Mouse (Mus musculus): ENCODE measurements around the gene Atp1a3.

Gene Atp1a3

GRCm38 (mm10) chr7:24964288-24964687, 41.5 kb downstream of the Atp1a3 start:
- no peak for DNase-seq (ENCODE audit: low read depth)

DNA sequence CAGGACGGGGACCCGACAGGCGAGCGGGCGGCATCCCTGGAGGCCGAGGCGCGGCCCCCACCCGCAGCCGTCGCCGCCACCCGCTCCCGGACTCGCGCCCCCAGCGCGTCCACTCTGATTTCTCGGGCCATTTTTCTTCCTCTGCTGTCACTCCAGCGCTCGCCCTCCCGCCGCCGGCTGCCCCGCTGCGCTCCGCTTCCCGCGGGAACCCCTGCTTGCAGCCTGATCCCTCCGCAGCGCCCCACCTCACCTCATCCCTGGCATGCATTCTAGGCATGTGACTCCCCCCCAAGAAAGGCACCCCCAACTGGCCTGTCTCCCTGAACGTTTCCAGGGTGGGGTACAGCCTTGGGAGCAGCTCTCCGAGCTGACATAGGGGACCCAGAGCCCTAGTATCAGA, 50.5 kb downstream of the Atp1a3 start:
- DNase-seq (ENCODE audit: low read depth): no peak

DNA sequence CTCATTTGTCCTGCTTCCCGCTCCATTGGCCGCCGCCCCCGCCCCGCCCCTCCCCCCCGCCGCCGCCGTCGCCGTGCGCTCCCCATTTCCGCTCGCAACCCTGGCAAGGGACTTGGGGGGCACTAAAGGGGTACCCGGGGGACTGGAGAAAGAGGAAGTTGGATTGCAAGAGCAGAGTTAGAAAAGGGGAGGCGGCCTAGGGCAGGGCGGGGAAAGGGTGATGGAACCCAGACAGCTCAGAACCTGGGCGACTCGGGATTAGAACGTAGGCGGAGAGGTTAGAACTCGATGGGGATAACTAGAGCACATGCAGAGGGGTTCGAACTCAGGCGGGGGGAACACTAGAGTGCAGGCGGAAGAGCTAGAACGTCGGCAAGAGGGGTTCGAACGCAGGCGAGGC, 51.3 kb downstream of the Atp1a3 start:
- DNase-seq (ENCODE audit: low read depth): no peak

GRCm38 (mm10) chr7:24953966-24954365, 51.8 kb downstream of the Atp1a3 start:
- no peak for DNase-seq (ENCODE audit: low read depth)

- DNase-seq (ENCODE audit: low read depth): peak; percentile 80
These were observed 55.7 kb downstream of the Atp1a3 start for GRCm38 (mm10) chr7:24949958-24950623.

GRCm38 (mm10) chr7:24948774-24949173, 57.0 kb downstream of the Atp1a3 start:
- no peak for DNase-seq (ENCODE audit: low read depth)

DNA sequence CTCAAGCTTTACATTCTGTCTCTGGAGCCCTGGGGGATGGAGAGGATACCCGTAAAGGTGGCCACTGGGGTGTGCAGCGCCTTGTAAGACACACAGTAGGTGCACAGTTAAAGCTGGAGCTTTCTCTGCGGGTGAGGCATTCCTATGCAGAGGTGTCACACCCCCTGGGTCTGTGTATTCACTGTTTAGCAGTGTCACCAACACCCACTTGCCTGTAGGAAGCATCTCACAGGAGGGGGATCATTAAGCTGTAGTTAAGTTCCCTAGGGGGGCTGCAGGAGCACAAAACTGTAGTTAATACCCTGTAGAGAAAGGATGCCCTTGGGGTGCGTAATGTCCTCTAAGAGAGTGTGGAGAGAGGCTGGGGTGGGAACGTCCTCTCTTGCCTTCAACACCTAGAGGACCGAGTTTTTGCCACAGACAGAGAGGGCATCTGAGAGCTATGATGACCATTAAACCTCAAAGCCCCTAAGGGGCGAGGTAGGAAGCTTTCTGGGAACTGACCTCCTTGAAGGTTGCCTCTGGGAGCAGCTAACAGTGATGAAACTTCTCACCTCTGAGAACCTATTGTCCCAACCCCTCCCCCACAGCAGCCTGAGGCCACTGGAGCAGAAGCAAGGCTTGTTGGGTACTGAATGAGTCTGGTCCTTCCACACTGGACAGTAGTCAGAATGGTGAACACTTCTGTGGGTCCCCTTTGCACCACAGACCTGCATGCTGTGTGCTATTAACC, 58.3 kb downstream of the Atp1a3 start:
- DNase-seq (ENCODE audit: low read depth): no peak

DNA sequence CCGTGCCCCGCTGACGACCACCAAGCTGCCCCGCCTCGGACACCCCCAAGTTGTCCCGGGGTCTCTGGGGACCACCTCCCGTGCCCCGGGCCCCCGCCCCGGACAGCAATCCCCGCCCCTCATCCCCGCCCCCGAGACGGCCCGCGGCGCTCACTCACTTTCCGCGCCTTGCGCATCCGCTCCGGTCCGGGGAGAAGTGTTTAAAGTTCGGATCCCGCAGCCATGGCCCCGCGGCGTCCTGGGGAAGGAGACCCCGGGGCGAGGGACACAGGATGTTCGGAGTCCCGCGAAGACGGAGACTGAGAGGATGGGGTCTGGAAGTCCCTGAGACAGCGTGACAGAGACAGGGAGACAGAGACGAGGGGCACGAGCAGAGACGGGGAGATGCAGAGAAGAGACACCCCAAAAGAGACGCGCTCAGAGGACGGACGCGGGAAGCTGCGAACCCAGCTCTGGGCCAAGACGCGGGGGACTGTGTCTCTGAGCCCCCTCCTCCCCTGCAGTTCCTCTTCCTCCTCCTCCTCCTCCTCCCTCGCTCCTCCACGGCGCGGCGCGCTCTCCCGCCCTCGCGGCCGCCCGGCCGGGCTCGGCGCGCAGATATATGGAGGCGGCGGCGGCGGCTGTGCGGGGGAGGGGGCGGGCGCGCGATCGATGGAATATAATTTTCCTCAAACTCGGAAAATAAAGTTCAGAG, 61.4 kb downstream of the Atp1a3 start, which contains the start of gene Gm4881:
Gm4881 (minus strand) TSS at position 238 of the 694 bp plus-strand sequence.
- DNase-seq (ENCODE audit: low read depth): no peak

DNA sequence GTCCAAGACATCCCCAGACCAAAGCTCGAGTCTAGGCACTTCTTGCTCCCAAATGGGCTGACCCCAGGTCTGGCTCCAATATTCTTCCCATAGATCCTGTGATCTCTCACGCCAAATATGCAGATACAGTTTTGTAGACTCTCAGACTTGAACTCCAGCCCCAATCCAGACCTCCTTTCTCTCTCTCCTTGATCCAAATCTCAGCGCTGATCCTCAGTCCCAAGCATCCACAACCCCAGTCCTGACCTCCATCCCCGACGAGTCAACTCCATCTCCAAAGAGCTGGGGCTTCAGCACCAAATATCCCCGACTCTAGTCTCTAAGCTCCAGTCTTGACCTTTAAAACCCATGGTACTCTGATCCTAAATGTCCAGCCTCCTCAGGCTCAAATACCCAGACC, 62.1 kb downstream of the Atp1a3 start:
- no peak for DNase-seq (ENCODE audit: low read depth)

- DNase-seq (ENCODE audit: low read depth): no peak
These were observed 74.1 kb downstream of the Atp1a3 start for GRCm38 (mm10) chr7:24931651-24932050.

DNA sequence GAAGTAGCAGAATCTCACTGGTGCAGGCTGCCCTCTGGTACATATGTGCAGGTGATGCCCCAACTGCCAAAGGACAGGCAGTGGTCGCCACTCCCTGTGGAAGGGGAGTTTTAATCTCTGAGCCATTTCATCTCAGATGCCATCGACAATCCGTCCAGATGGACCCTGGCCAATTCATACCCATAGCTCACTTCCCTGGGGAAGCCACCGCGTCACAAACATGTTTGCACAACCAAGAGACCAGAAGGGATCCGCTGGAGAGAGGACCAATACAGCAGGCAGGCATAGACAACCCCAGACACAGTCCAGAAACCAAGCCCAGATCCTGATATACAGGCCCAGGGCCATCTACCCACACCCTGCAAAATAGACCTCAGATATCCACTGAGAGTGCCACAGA, 75.3 kb downstream of the Atp1a3 start:
- DNase-seq (ENCODE audit: low read depth): no peak
